Mouse (Mus musculus) myocyte (in vitro differentiated cells): Measurements from ENCODE around the gene Gm49510. TPM values are rescaled to one million over a fixed set of nuclear protein-coding genes. Genes with fewer than 3 reads are reported as not detected.

Experiments used
- H3K27me3 ChIP-seq: one replicate; pipeline ENCODE4 v1.6.1; 2011; ENCODE audit not compliant: control insufficient read depth, insufficient read depth, insufficient read length
- H3K36me3 ChIP-seq: one replicate; pipeline ENCODE4 v1.6.1; 2011; ENCODE audit not compliant: control insufficient read depth, insufficient read depth
- H3K4me2 ChIP-seq: one replicate; pipeline ENCODE4 v1.6.1; 2011; ENCODE audit warnings: low read depth, control low read depth
- H3K4me3 ChIP-seq: one replicate; pipeline ENCODE4 v1.5.1; 2011; ENCODE audit warnings: mild to moderate bottlenecking, control low read depth, moderate library complexity
- H3K79me2 ChIP-seq: one replicate; pipeline ENCODE4 v1.6.1; 2011; ENCODE audit not compliant: control insufficient read depth, insufficient read depth
- H3ac ChIP-seq: one replicate; pipeline ENCODE4 v1.6.1; 2011; ENCODE audit not compliant: control insufficient read depth, insufficient read length
- CEBPB ChIP-seq: IDR thresholded peaks from 2 replicates; pipeline ENCODE4 v1.6.1; 2011; ENCODE audit warnings: mild to moderate bottlenecking, moderate library complexity; ENCODE audit not compliant: poor library complexity, insufficient read depth, severe bottlenecking
- E2F4 ChIP-seq: IDR thresholded peaks from one replicate; pipeline ENCODE4 v1.6.1; 2011; ENCODE audit warnings: mild to moderate bottlenecking, control low read depth, moderate library complexity; ENCODE audit not compliant: insufficient read depth
- MAX ChIP-seq: IDR thresholded peaks from one replicate; pipeline ENCODE4 v1.6.1; 2011; ENCODE audit warnings: low read depth, mild to moderate bottlenecking, control low read depth
- MYOD1 ChIP-seq, 3 experiments: IDR thresholded peaks; one replicate each; pipeline ENCODE4 v1.6.1; 2011; ENCODE audit warnings: control low read depth in 2 of 3, low read depth in 2 of 3, mild to moderate bottlenecking in 2 of 3, moderate library complexity in 1 of 3; ENCODE audit not compliant: insufficient read length in 2 of 3, control insufficient read depth in 1 of 3
- MYOG ChIP-seq, 3 experiments: IDR thresholded peaks; one replicate each; pipeline ENCODE4 v1.6.1; 2011; ENCODE audit warnings: control low read depth in 2 of 3, low read depth in 2 of 3, mild to moderate bottlenecking in 2 of 3; ENCODE audit not compliant: insufficient read length in 2 of 3, control insufficient read depth in 1 of 3, insufficient read depth in 1 of 3
- POLR2A ChIP-seq: IDR thresholded peaks from one replicate; pipeline ENCODE4 v1.6.1; 2011; ENCODE audit warnings: low read depth, mild to moderate bottlenecking, control low read depth, moderate library complexity; ENCODE audit not compliant: insufficient read length
- POLR2AphosphoS2 ChIP-seq: IDR thresholded peaks from one replicate; pipeline ENCODE4 v1.6.1; 2011; ENCODE audit warnings: low read depth, control low read depth; ENCODE audit not compliant: insufficient read length
- REST ChIP-seq: IDR thresholded peaks from one replicate; pipeline ENCODE4 v1.6.1; 2011; ENCODE audit warnings: mild to moderate bottlenecking, control low read depth, moderate library complexity; ENCODE audit not compliant: insufficient read depth, insufficient read length
- SRF ChIP-seq: IDR thresholded peaks from one replicate; pipeline ENCODE4 v1.6.1; 2011; ENCODE audit warnings: low read depth; ENCODE audit not compliant: control insufficient read depth, insufficient read length
- TCF12 ChIP-seq: IDR thresholded peaks from one replicate; pipeline ENCODE4 v1.6.1; 2011; ENCODE audit warnings: mild to moderate bottlenecking, control low read depth; ENCODE audit not compliant: poor library complexity, insufficient read depth, severe bottlenecking
- TCF3 ChIP-seq: IDR thresholded peaks from one replicate; pipeline ENCODE4 v1.6.1; 2011; ENCODE audit warnings: low read depth, control low read depth; ENCODE audit not compliant: insufficient read length
- USF1 ChIP-seq: IDR thresholded peaks from one replicate; pipeline ENCODE4 v1.6.1; 2011; ENCODE audit warnings: low read depth, mild to moderate bottlenecking, control low read depth, moderate library complexity
- polyA plus RNA-seq: library from polyadenylated mRNA; unstranded; fragments of >200 nt; fragmentation: generic; extraction: Trizol; gene quantifications from one replicate; pipeline ENCODE4 v1.2.1, GENCODE M21; 2012; ENCODE audit warnings: missing spikeins

Gm49510 gene
- polyA plus RNA-seq, 1 experiment: 0.04 TPM

GRCm38 (mm10) chr15:78922700-78923099, 23.2 kb downstream of the Gm49510 start:
- Histone ChIP-seq H3ac (no peak overlapping the region), H3K27me3 (no peaks in the 10 kb centered on the region), H3K4me3 (no peak overlapping the region), H3K79me2 (peaks cover 13% of the 10 kb centered on the region), H3K4me2 (no peak overlapping the region), H3K36me3 (no peaks in the 10 kb centered on the region)
- no peak for TF ChIP-seq REST
- no peak for TF ChIP-seq MYOG (IDR thresholded peaks at IDR 0.05; ENCODE audit: control insufficient read depth in 1 of 3, insufficient read depth in 1 of 3, insufficient read length in 2 of 3, low read depth in 2 of 3)
- TF ChIP-seq POLR2A: no peak
- TF ChIP-seq MYOD1 (IDR thresholded peaks at IDR 0.05; ENCODE audit: control insufficient read depth in 1 of 3, insufficient read length in 2 of 3, low read depth in 2 of 3): no peak
- no peak for TF ChIP-seq SRF

GRCm38 (mm10) chr15:78923585-78923984, 24.1 kb downstream of the Gm49510 start:
- TF ChIP-seq MAX: no peak
- no peak for TF ChIP-seq POLR2A
- TF ChIP-seq CEBPB: no peak
- Histone ChIP-seq H3K27me3 (no peaks in the 10 kb centered on the region), H3K36me3 (peaks cover 3% of the 10 kb centered on the region), H3K79me2 (peaks cover 18% of the 10 kb centered on the region), H3K4me3 (no peak overlapping the region), H3K4me2 (no peak overlapping the region), H3ac (no peak overlapping the region)

DNA sequence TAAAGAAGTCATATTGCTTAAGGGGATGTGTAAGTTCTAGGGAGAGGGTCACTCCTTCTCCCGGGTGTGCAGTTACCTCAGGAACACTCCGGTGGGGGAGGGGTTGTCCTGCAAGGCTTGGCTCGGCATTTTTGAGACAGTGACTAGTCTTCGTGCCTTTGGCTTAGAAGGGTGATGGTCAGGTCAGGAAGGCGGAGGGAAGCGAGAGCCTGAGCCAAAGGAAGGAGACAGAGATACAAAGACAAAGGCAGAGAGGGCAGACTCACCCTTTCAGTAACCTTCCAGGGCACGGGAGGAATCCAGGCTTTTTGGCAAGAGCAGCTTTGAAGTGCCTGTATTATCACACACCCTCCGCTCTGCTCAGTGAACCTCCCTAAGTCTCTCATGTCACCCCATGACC, 25.7 kb downstream of the Gm49510 start:
- Histone ChIP-seq H3K4me2 (peak overlapping the region; percentile 100), H3K27me3 (no peaks in the 10 kb centered on the region), H3K36me3 (peaks cover 17% of the 10 kb centered on the region), H3K79me2 (peaks cover 25% of the 10 kb centered on the region), H3K4me3 (peak overlapping the region; percentile 100), H3ac (no peak overlapping the region)
- TF ChIP-seq POLR2A (peak; percentile 31), USF1 (no peak)

GRCm38 (mm10) chr15:78926021-78926919, 26.8 kb downstream of the Gm49510 start, which contains the start of gene Lgals1:
Gene Lgals1, plus strand, starts transcription at chr15:78926725.
- Histone ChIP-seq H3K79me2 (peaks cover 25% of the 10 kb centered on the region), H3ac (peak within 1 kb of the TSS; percentile 71), H3K4me3 (peak within 1 kb of the TSS; percentile 100), H3K27me3 (no peaks in the 10 kb centered on the region), H3K36me3 (peaks cover 17% of the 10 kb centered on the region), H3K4me2 (peak within 1 kb of the TSS; percentile 100)
- no peak for TF ChIP-seq SRF
- TF ChIP-seq MAX: no peak
- TF ChIP-seq USF1: no peak
- TF ChIP-seq POLR2AphosphoS2: peak; percentile 99
- no peak for TF ChIP-seq REST
- peak; percentile 52 for TF ChIP-seq E2F4
- peak in 1 of 3 experiments; percentile 59 for TF ChIP-seq MYOG (IDR thresholded peaks at IDR 0.05; ENCODE audit: control insufficient read depth in 1 of 3, insufficient read depth in 1 of 3, insufficient read length in 2 of 3, low read depth in 2 of 3)
- no peak for TF ChIP-seq TCF12
- TF ChIP-seq MYOD1 (IDR thresholded peaks at IDR 0.05; ENCODE audit: control insufficient read depth in 1 of 3, insufficient read length in 2 of 3, low read depth in 2 of 3): peak in 2 of 3 experiments; percentile 1 to 16
- TF ChIP-seq POLR2A: peak; percentile 97

GRCm38 (mm10) chr15:78927021-78927787, 27.7 kb downstream of the Gm49510 start:
- H3K27me3 ChIP-seq: no peaks in the 10 kb centered on the region
- H3K36me3 ChIP-seq: peaks cover 17% of the 10 kb centered on the region
- H3K79me2 ChIP-seq: peaks cover 25% of the 10 kb centered on the region
- peak overlapping the region; percentile 100 for H3K4me2 ChIP-seq
- peak; percentile 57 for TF ChIP-seq TCF12
- peak; percentile 49 to 87 (median 76) for TF ChIP-seq MYOG (IDR thresholded peaks at IDR 0.05; ENCODE audit: control insufficient read depth in 1 of 3, insufficient read depth in 1 of 3, insufficient read length in 2 of 3, low read depth in 2 of 3)
- TF ChIP-seq MYOD1 (IDR thresholded peaks at IDR 0.05; ENCODE audit: control insufficient read depth in 1 of 3, insufficient read length in 2 of 3, low read depth in 2 of 3): peak; percentile 53 to 79 (median 70)
- peak; percentile 60 for TF ChIP-seq POLR2A
- no peak for TF ChIP-seq REST
- peak; percentile 72 for TF ChIP-seq POLR2AphosphoS2
- no peak for TF ChIP-seq TCF3
- peak overlapping the region; percentile 71 for H3ac ChIP-seq
- peak overlapping the region; percentile 100 for H3K4me3 ChIP-seq
